Mouse (Mus musculus) layer of hippocampus, adult 2 months (tissue): ENCODE measurements at regions not wholly inside any gene's neighbourhood (a gene's known extent, or its start where the extent isn't known, plus 50 kb on each side); places are given as distances from the start of the nearest gene placed in this dataset.

Source experiments
- DNase-seq, 2 experiments: peaks; one replicate each; pipeline ENCODE4 v3.0.0; 2022; ENCODE audit warnings: low spot score in 2 of 2
- H3K27ac ChIP-seq: fragments of 200-600 bp; 2 replicates; pipeline ENCODE4 v1.8.1; 2022
- H3K4me3 ChIP-seq: fragments of 200-600 bp; 2 replicates; pipeline ENCODE4 v1.8.1; 2022; ENCODE audit warnings: mild to moderate bottlenecking
- CTCF ChIP-seq: fragments of 200-600 bp; conservative IDR thresholded peaks from 2 replicates; pipeline ENCODE4 v1.8.1; 2022; ENCODE audit warnings: antibody characterized with exemption, mild to moderate bottlenecking, moderate library complexity

GRCm38 (mm10) chr10:5747681-5748080 lies 57.7 kb downstream of the Fbxo5 start:
- no peak for TF ChIP-seq CTCF
- DNase-seq = no peak
- no peak overlapping the region for H3K4me3 ChIP-seq
- H3K27ac ChIP-seq = no peak overlapping the region

- H3K4me3 ChIP-seq = no peak overlapping the region
- TF ChIP-seq CTCF = no peak
- DNase-seq = peak; percentile 48 to 51
- H3K27ac ChIP-seq = no peak overlapping the region
Measured at GRCm38 (mm10) chr10:5735141-5735540, 70.3 kb downstream of the Fbxo5 start.

- no peak for TF ChIP-seq CTCF
- no peak for DNase-seq
- no peak overlapping the region for H3K4me3 ChIP-seq
- no peak overlapping the region for H3K27ac ChIP-seq
Measured at GRCm38 (mm10) chr10:5699791-5700190, 60.8 kb downstream of the Vip start.

GRCm38 (mm10) chr10:5697457-5697856 lies 58.4 kb downstream of the Vip start:
- Histone ChIP-seq H3K27ac (no peak overlapping the region), H3K4me3 (no peak overlapping the region)
- no peak for TF ChIP-seq CTCF
- no peak for DNase-seq
